Mouse (Mus musculus): ENCODE results near the gene Rps16.

- TF ChIP-seq TAL1 (IDR thresholded peaks at IDR 0.05; ENCODE audit: low read length) (no peak), GATA1 (IDR thresholded peaks at IDR 0.05; ENCODE audit: low read length) (no peak)
Observed at GRCm38 (mm10) chr7:28392429-28393271, 42.2 kb downstream of the Rps16 start, which contains the start of the genes Med29 and Paf1.
